9 mouse cellular contexts compared by ENCODE assay signal in the genomic region with DNA sequence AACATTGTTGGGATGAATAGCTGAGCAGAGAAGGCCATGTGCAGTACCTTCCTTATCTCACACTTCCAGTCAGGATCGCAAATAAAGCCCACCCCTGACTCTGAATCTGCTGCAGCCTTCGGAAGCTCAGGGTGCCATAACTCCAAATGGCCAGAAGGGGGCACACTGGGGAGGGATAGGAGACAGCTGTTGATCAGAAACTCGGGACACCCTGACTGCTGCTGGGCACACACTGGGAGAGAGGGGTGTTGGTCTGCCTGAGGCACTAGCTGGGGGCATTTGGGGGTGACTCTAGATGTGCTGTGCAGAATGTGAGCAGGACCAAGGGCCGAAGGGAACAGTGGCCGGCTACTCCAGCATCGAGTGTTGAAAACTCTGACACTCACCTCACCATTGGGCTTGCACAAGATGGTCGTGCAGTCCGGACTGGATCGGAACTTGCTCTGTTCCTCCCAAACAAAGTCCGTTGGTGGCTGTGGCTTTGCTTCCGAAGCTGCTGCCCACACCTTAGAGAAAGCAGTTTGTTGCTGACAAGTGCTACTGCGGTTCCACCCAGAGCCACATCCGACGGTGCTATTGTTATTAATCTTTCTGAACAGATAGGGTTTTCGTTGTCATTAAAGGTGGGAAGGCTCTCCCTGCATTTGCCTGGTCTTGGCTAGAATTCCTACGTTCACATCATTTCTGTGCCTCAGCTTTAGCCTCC.
DNase-seq lines count a peak whose midpoint lies in the region; ATAC-seq and TF ChIP-seq lines count a peak whose summit lies in the region.
"Had no signal": no experiment of that assay in that cellular context is flagged by ENCODE, and none has a peak within 500 bp of the region (broad histone marks: within the 10 kb centered on the region; RNA-seq: fewer than 3 reads in every experiment).

No protein-coding gene starts in this region.

- TF ChIP-seq CTCF in kidney, postnatal 0 days (IDR thresholded peaks at IDR 0.05; ENCODE audit: low read depth), result peak; percentile 78

- no peak overlapping the region for H3K4me3 ChIP-seq in kidney, embryonic 15.5 days (replicated peaks)
- H3K4me3 ChIP-seq in embryonic facial prominence, embryonic 13.5 days, result no peak overlapping the region
- H3K4me3 ChIP-seq in kidney, postnatal 0 days (replicated peaks; ENCODE audit: low read depth, low read length), result no peak overlapping the region
- H3K4me3 ChIP-seq in neural tube, embryonic 11.5 days (ENCODE audit: low read depth, low read length), result no peak overlapping the region
- H3K4me3 ChIP-seq: limb, embryonic 12.5 days had no signal

- 70% methylated on average over 16 of the region's 16 CpGs for WGBS in kidney, embryonic 15.5 days
- 63% methylated on average over 16 of the region's 16 CpGs for WGBS in embryonic facial prominence, embryonic 13.5 days
- 71% methylated on average over 16 of the region's 16 CpGs for WGBS in kidney, postnatal 0 days
- WGBS in neural tube, embryonic 11.5 days, result 73% methylated on average over 16 of the region's 16 CpGs

- no peaks in the 10 kb centered on the region for H3K4me1 ChIP-seq in kidney, embryonic 15.5 days
- H3K4me1 ChIP-seq in embryonic facial prominence, embryonic 13.5 days, result peaks cover 21% of the 10 kb centered on the region; the same call in 1 of the 2 replicates
- no peaks in the 10 kb centered on the region for H3K4me1 ChIP-seq in kidney, postnatal 0 days (replicated peaks; ENCODE audit: insufficient read depth, low read length)
- no peaks in the 10 kb centered on the region for H3K4me1 ChIP-seq in neural tube, embryonic 11.5 days (ENCODE audit: control insufficient read depth, insufficient read depth, low read length)

- H3K4me2 ChIP-seq in kidney, embryonic 15.5 days, result no peak overlapping the region
- no peak overlapping the region for H3K4me2 ChIP-seq in embryonic facial prominence, embryonic 13.5 days
- no peak overlapping the region for H3K4me2 ChIP-seq in kidney, postnatal 0 days (ENCODE audit: low read length)
- no peak overlapping the region for H3K4me2 ChIP-seq in neural tube, embryonic 11.5 days (ENCODE audit: low read depth)
- H3K4me2 ChIP-seq: limb, embryonic 12.5 days had no signal

- peak; percentile 18 to 42 for DNase-seq in kidney, adult 8-10 months
- DNase-seq in adrenal gland, postnatal 25 days, result peak; percentile 65
- DNase-seq in kidney, postnatal 0 days (ENCODE audit: low spot score), result peak; percentile 67
- DNase-seq in neural tube, embryonic 11.5 days (ENCODE audit: low spot score), result peak; percentile 64
- DNase-seq in thymus, postnatal 36 days, result peak; percentile 47 to 53

- no peak for ATAC-seq in kidney, embryonic 15.5 days (replicated peaks; ENCODE audit: low FRiP score)
- peak; percentile 49 for ATAC-seq in CD4-positive, CD25-positive, alpha-beta regulatory T cell, adult 4 months
- ATAC-seq in embryonic facial prominence, embryonic 13.5 days (ENCODE audit: insufficient number of reproducible peaks, insufficient read depth, low FRiP score, low TSS enrichment, low read depth), result 0 out of 2 replicates have a peak, but pooled peaks have one; percentile 68
- ATAC-seq in kidney, postnatal 0 days (replicated peaks; ENCODE audit: low FRiP score, low read depth), result 0 out of 2 replicates have a peak, but pooled peaks have one; percentile 29
- no peak for ATAC-seq in neural tube, embryonic 11.5 days (ENCODE audit: insufficient read depth, low FRiP score, low TSS enrichment)

- no peaks in the 10 kb centered on the region for H3K36me3 ChIP-seq in kidney, embryonic 15.5 days
- no peaks in the 10 kb centered on the region for H3K36me3 ChIP-seq in embryonic facial prominence, embryonic 13.5 days
- H3K36me3 ChIP-seq in kidney, postnatal 0 days (ENCODE audit: insufficient read depth, low read length), result no peaks in the 10 kb centered on the region
- H3K36me3 ChIP-seq in neural tube, embryonic 11.5 days (ENCODE audit: control insufficient read depth, insufficient read depth, low read length), result no peaks in the 10 kb centered on the region
- H3K36me3 ChIP-seq: limb, embryonic 12.5 days had no signal

- no peaks in the 10 kb centered on the region for H3K9me3 ChIP-seq in kidney, embryonic 15.5 days (replicated peaks)
- H3K9me3 ChIP-seq in embryonic facial prominence, embryonic 13.5 days, result no peaks in the 10 kb centered on the region
- H3K9me3 ChIP-seq in kidney, postnatal 0 days (replicated peaks; ENCODE audit: low read length), result no peaks in the 10 kb centered on the region
- no peaks in the 10 kb centered on the region for H3K9me3 ChIP-seq in neural tube, embryonic 11.5 days (ENCODE audit: control insufficient read depth, low read length)
- H3K9me3 ChIP-seq: limb, embryonic 12.5 days had no signal

- H3K9ac ChIP-seq in kidney, embryonic 15.5 days, result no peak overlapping the region
- no peak overlapping the region for H3K9ac ChIP-seq in embryonic facial prominence, embryonic 13.5 days
- H3K9ac ChIP-seq in kidney, postnatal 0 days (ENCODE audit: low read depth, low read length), result no peak overlapping the region
- H3K9ac ChIP-seq in neural tube, embryonic 11.5 days (ENCODE audit: low read length), result no peak overlapping the region
- H3K9ac ChIP-seq: limb, embryonic 12.5 days had no signal

- no peaks in the 10 kb centered on the region for H3K27me3 ChIP-seq in kidney, embryonic 15.5 days
- H3K27me3 ChIP-seq in embryonic facial prominence, embryonic 13.5 days, result no peaks in the 10 kb centered on the region
- H3K27me3 ChIP-seq in kidney, postnatal 0 days (ENCODE audit: insufficient read depth, low read length), result no peaks in the 10 kb centered on the region
- H3K27me3 ChIP-seq in neural tube, embryonic 11.5 days (ENCODE audit: control insufficient read depth, insufficient read depth, low read length), result no peaks in the 10 kb centered on the region
- H3K27me3 ChIP-seq: limb, embryonic 12.5 days had no signal

- no peak overlapping the region for H3K27ac ChIP-seq in kidney, embryonic 15.5 days
- 0 out of 2 replicates have a peak overlapping the region, but pooled peaks have one; percentile 64 for H3K27ac ChIP-seq in embryonic facial prominence, embryonic 13.5 days
- no peak overlapping the region for H3K27ac ChIP-seq in kidney, postnatal 0 days
- H3K27ac ChIP-seq in neural tube, embryonic 11.5 days (ENCODE audit: low read depth, low read length), result no peak overlapping the region
- H3K27ac ChIP-seq: limb, embryonic 12.5 days had no signal

Comparison
In these comparisons a context has a peak if more than half of its experiments do, and no peak if none do; other contexts are left out.
1. ATAC-seq: peak in CD4-positive, CD25-positive, alpha-beta regulatory T cell, adult 4 months (single experiment), embryonic facial prominence, embryonic 13.5 days (single experiment) and kidney, postnatal 0 days (single experiment); none in kidney, embryonic 15.5 days (single experiment) and neural tube, embryonic 11.5 days (single experiment).
2. Peak in every context shown above with its lines, with median percentiles within 50 percentile points of each other: DNase-seq.